Mouse (Mus musculus): ENCODE measurements around the gene Gm42906.
A peak's percentile ranks its signal among the peaks of the same experiment; 100 is the strongest.

Gene Gm42906

DNA sequence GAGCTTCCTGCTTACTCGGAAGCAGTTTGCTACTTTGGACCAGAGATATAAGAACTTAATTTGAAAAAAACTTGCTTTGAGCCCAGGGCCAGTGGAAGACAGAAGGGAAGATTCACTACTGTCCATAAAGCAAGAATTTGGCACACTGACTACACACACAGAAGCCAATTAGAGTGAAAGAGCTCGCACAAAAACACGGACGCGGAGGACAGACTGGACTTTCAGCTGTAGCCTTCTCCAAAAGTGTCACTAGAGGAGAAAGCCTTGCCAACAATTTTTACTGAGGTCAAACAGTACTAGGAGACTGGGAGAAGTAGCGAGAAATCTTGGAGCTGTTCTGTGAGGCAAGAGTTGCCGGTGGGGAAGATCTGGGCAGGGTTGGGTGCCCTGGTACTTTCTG, 128.4 kb downstream of the Gm42906 start:
- no peak for DNase-seq (ENCODE audit: low spot score)

DNA sequence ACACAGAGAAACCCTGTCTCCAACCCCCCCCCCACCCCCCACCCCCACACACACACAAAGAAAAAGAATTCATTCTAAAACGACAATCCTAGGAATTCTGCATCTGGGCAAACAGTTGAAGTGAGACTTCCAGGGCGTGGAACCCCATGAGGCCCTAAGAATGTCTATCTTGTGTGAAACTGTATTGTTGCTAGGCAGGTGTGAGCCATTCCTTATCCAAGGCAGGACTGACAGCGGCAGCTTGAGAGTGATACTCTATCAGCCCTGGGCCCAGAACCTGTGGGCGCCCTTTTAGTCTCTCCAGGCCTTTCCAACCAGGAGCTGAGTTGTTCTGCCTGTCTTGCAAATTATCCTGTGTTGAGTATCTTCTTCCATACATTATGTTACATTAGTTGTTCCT, 129.6 kb downstream of the Gm42906 start:
- no peak for DNase-seq (ENCODE audit: low spot score)

DNA sequence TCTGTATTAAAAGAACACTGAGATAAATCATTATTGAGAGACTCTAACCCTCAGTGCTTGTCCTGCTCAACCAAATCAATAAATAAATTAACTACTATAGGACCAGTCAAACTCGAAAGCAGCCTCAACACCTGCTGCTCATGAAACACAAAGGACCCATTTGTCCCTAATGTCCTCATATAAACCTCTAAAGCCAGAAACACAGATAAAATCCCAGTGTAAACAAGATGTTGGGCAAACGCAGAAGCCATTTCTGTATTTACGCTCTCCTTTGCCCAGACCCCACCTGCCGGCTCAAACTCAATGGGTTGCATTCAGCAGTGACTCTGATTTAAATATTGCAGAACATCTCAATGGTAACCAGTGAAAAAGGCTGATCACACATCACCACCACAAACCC, 131.7 kb downstream of the Gm42906 start:
- no peak for DNase-seq (ENCODE audit: low spot score)

DNA sequence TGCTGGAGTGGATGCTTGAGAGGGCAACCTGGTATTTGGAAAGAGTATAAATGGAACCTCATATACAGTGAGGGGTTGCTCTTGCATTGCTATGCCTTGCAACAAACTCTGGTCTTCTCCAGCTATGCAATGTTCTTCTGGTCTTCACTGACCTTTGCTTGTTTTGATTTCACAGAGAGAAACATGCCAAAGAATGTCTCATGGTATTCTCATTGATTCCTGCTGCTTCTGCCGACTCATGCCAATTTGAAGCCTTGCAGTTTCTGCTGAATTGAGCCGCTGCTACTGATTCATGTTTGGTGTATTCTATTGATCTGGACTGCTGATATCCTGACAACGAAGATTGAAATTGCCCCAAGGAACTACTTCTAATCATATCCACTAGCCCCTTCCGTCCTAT, 134.4 kb downstream of the Gm42906 start:
- no peak for DNase-seq (ENCODE audit: low spot score)

DNA sequence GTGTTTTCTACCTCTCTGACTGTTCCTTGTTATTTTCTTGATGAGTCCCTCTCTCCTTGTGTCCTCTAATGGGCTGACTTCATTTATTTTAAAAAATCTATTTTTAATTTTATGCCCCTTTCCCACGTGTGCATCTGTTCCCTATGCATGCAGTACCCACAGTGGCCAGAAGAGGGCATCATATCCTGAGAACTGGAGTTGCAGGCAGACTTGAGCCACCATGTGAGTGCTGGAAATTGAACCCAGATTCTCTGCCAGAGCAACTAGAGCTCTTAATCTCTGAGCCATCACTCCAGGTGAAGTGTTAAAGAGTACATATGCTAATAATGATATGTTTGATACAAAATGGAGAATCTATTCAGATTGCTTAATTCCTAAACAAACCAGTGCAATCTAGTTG, 135.7 kb downstream of the Gm42906 start:
- DNase-seq (ENCODE audit: low spot score) = peak; percentile 34

DNA sequence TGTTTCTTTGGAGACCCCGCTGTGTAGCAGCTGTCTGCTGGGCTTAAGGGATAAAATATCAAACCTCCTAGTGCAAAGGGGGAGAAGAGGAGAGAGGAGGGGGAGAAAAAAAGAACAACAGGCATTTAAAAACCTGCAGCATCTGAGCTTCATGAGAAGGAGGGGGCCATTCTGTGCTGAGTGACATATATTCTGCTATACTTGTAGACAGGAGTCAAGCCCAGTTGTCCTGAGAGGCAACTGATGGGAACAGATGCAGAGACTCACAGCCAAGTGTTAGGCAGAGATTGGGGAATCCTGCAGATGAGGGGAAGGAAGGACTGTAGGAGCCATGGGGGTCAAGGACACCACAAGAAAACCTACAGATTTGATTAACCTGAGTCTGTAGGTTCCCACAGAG, 141.6 kb downstream of the Gm42906 start:
- no peak for DNase-seq (ENCODE audit: low spot score)

DNA sequence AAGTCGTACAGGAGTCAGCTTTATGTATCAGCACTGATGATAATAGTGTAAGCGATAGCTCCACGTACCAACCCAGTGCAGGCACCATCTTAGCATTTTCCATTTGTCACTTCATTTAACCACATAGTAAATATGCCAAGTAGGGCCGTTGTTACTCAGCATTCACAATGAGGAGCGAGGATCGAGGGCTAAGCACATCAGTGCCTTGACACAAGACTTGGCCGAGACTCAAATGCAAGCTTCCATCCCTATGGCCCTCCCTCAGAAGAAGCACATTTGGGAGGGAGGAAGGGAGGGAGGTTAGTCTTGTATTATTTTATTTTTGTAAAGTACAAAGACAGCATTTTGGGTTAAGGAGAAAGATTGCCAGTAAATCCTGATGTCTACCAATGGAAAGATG, 148.4 kb downstream of the Gm42906 start:
- DNase-seq (ENCODE audit: low spot score) = no peak

DNA sequence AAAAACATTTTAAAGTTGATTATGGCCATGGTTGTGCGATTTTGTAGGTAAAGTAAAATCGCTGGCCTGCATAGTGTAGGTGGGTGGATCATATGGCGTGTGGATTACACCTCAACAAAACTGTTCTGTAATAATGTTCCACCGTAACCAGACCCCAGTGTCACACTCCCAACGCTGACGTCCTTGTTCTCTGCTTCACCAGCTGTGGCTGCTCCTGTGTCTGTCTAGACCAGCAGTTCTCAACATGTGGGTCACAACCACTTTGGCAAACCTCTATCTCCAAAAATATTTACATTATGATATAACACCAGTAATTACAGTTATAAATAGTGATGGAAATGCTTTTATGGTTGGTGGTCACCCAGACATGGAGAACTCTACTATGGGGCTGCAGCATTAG, 150.0 kb downstream of the Gm42906 start:
- DNase-seq (ENCODE audit: low spot score) = no peak

DNA sequence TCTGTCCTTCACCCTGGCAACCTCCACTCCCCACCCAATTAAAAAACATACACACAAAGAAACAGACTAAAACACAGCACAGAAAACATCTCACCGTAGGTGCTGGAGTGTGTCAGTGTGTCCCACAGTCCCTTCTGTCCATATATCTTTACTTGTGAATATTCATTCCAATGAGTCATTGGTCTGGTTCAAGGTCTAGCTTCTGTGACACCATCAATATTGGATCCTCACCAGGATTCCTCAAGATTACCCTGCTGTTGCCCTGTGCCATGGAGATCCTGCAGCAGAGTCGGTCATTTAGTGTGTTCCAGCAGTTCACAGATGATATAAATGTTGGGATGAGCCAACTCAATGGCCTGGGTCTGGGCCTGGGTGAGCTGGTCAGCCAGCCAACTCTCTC, 152.0 kb downstream of the Gm42906 start:
- no peak for DNase-seq (ENCODE audit: low spot score)

DNA sequence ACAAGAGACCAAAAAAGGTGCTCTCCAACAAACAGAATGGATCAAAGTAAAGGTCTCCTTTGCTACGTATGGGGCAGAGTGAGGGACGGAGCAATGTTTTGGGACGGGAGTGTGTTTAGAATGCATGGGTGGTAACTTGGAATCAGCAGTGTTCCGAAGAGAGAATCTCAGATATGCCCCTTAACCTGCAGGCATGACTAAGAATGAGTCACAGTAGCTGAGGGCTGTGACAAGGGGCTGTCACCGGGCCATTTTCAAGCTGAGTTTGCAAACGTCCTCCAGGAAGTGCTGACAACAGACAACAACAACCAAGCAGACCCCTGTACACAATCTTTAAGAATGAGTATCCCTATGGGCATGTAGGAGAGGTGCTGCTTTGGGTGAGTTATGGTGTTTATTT, 153.7 kb downstream of the Gm42906 start:
- no peak for DNase-seq (ENCODE audit: low spot score)

DNA sequence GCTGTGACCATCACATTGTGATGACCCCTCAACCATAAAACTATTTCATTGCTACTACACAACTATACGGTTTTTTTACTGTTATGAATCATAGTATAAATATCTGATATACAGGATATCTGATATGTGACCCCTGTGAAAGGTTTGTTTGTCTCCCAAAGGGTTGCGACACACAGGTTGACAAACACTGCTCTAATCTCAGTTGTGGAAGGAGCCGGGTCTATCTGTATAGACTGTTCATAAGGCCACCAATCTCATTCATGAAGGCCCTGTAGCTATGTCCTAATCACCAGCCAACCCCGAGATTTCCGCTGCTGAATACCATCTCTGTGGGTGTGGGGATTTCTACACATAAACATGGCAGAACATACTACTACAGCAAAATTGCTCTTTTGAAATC, 157.1 kb downstream of the Gm42906 start:
- no peak for DNase-seq (ENCODE audit: low spot score)

DNA sequence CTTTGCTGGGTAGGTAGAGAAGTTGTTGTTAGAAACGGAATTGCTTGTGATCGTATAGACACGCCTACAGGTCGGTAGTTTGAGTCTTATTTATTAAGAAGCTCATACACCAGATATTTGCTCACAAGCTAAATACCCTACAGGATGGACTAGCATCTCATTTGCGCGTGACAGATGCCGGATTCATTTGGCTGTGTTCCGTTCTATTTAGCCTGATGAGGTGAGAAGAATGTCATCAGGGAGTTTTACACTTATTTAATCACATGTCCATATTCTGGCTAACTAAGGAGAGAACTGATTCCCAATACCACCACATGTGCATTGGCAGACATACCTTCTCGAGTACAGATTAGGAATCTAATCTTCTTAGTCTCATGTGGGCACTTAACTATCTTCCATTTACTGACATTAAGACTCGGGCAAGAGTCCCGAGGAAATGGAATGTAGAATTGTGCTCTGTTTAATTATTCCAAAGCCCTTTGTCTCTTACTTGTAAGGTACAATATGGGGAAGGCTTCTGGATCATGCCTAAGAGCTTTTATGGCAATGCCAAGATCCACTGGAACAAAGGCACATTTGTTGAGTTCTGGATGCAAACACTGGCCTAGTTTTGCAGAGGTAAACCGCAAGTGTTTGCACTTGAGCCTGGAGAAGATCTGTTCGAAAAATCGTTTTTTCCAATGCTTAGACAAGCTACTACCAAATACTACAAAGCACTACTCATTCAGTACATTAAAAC, 160.9 kb downstream of the Gm42906 start:
- DNase-seq (ENCODE audit: low spot score) = no peak

DNA sequence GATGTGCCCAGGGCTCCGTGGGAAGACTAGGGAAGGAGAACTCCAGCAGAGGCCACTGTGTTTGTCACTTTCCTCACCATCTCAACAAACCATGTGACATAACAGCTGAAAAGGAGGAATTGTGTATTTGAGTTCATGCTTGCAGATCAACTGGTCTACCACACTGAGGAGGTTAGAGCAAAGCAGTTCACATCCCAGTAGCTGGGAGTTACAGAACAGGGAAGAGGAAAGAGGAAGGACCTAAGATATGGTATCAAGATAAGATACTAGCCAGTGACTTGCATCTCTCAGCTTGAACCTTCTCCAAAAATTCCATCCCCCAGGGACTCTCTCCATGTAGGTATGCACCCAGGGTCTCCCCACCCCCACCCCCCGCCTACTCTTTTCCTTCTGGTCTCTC, 166.4 kb downstream of the Gm42906 start:
- DNase-seq (ENCODE audit: low spot score) = no peak

DNA sequence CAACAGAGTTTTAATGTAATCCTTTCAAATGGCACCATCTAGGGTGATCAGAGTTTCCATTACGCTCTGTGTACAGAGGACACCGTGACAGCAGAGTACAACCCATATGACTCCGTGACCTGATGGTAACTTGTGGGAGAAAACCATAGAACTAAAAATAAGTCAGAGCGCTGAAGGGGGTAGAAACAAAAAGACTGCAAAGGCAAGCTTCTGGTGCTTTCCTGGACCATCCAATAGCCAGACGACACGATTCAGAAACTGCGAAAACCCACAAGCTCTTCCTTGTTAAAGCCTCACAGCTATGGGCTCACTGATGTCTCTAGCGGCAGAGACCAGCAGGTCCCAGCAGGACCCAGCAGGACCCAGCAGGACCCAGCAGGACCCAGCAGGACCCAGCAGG, 175.8 kb downstream of the Gm42906 start:
- no peak for DNase-seq (ENCODE audit: low spot score)

DNA sequence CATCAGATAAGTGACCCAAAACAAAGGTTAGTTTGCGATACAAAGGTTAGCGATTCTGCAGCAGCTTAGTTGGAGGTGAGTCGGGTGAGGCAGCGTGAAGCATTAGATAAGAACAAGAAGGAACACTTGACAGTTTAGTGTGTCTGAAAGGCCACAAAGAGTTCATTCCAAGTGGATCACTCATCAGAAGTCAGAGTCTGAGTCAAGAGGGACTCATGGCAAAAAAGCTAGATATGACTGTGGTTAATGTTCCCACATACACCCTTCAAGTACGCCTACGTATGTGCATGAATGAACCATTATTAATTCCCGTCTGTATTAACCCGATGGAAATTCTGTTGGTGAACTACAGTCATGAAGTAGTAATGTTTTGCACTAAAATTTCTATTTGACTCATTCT, 176.3 kb downstream of the Gm42906 start:
- no peak for DNase-seq (ENCODE audit: low spot score)

DNA sequence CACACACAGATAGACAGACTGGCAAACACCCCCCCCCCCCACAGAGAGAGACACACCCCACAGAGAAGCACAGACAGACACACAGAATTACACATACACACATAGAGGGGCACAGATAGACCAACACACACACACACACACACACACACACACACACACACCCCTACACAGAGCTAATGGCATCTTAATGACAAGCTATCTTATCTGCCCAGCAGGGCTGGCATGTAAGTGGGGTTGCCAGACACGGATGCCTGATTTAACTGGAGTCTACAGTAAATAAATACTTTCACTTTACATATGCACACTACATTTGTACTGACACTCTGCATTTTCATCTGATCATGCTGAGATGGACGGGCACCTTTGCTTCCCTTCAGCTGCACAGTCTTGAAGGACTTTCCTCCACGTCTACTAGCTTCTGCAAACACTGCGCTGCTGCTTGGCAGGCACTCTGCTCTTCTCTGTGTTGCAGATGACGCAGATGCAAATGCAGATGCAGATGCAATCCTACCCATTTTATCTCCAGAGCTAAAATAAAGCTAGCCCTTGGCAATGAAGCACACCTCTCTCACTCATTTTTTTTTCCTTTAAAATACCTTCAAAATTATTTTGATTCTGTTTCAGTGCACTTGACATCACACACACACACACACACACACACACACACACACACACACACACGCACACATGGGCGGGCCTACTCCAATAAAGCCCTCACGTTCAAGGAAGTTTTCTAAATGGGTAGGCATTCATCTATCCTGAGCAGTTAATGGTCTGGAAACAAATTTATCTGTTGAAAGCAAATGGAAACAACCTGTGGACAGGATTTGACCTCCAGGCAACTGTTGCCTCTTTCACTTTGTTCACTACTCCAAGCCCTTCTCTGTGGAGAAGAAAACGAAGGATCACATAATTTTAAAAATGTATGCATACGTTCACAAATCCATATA, 179.0 kb downstream of the Gm42906 start:
- DNase-seq (ENCODE audit: low spot score) = peak; percentile 43

DNA sequence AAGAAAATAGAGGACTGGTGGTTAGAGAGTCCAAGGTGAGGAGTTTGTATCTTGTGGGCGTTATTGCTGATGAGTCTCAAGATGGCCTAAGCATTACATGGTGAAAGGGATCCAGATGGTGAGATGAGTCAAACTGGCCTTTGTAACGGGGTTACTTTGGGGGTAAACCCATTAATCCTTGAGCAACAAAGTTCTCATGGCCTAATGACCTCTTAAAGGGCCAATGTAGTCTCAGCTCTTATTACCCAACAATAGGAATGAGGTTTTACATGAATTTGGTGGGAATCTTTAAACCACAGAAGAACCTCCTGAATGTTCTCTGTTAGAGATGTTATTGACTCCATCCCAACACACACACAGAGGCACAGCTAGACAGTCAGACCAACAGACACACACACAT, 179.9 kb downstream of the Gm42906 start:
- DNase-seq (ENCODE audit: low spot score) = no peak

DNA sequence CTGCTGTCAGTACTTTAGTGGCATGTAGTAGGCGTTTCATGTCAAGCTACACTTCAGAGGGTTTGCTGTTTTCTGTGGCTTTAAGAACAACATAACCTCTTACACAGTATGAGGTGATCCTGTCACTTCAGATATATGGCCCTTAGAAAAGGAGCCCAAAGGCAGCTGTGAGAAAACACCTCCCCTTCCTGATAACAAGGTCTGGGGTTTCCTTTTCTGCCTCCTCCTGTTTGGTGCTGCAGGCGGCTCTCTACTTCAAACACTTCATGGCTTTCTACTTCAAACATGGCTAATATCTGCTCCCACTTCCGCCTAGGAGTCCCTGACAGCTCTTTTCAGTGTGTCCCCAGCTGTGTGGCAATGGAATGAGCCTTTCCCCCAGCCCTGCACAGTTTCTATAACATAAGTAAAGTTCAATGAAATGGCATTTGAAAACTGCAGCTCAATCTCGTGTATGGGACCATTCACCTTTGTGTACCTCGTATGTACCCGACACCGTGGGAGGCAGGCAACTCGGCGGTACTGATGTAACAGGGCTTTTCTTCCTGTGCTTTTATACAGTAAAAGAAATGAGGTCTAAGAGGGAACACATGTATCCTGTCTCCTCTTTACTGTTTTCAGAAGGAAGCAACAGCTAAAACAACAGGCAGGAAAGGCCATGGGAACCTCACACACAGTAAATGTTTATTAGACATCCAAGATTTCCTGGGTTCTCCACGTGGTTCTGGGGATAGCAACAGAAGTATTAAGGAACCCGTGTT, 180.7 kb downstream of the Gm42906 start:
- no peak for DNase-seq (ENCODE audit: low spot score)

DNA sequence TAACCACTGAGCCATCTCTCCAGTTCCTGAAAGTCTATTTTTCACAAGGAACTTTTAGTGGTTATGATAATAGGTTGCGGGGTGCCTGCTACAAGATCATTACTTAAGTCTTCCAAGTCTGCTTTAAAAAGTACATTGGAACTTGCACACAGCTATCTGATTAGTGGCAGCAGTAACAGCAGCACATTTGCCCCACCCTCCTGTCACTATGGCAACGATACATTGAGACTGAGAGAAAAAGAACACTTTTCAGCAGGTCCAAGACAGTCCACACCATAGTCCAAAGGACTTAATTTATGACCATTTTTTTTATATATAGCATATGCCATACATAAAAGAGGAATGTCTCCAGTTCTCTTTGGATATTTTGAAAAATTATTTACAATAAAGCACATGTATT, 181.7 kb downstream of the Gm42906 start:
- peak; percentile 55 for DNase-seq (ENCODE audit: low spot score)

DNA sequence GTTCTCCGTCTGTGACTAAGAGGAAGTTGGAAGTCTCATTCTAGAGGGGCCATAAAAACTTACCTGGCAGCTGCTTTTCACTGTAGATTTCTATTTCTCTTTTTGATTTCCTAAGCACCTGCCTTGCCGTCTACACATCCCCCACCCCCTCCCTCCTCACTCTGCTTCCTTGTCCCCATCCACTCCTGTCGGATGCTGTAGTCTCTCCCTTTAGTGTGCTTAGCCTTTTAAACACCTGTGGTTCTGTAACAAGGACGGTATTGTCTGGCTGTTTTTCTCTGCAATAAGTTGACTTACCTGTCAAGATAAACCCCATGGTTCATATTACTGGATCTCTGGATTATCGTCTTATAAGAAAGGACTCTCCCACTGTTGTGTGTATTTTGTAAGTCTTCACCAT, 182.4 kb downstream of the Gm42906 start:
- no peak for DNase-seq (ENCODE audit: low spot score)

DNA sequence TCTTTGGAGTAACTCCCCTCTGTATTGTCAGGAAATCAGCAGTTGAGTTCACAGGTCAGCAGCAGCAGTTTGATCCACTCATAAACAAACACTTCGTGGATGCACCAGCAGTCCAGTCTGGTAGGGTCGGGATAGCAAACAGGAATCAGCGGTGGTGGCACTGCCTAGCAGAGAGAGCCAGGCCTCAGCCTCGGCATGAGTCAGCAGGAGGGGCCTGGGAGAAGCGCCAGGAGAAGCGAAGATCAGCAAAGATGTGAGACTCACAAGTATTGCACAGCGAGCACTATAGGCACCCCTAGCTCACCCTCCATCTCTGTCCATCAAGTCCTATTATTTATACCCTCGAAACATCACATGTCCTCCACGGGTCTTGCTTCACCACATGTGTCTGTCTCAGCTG, 189.2 kb downstream of the Gm42906 start:
- DNase-seq (ENCODE audit: low spot score) = no peak

DNA sequence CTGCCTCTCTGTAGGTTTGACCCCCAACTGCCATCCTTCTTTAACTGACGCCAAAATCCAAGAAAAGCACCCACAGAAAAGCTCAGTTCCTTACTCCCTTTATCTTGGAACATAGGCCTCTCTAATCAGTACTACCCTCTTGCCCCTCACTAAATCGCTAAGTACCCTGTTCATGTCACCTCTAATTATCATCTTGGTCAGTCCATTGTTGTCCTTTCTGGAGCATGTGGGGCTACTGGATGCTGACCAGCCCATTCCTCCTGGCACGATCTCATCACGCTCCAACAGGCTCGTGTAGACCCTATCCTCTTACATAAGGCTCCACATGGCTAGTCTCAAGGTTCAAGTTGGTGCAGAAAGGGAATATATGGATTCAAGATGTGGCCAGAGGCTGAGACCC, 191.6 kb downstream of the Gm42906 start:
- no peak for DNase-seq (ENCODE audit: low spot score)
